Mouse (Mus musculus) kidney, postnatal 10 days (tissue): ENCODE results near the gene Tubb4b.

Experiments
- DNase-seq: peaks from one replicate; pipeline ENCODE4 v3.0.0; 2021; ENCODE audit warnings: mixed read lengths

Gene Tubb4b

GRCm38 (mm10) chr2:25185625-25186574 is 38.6 kb downstream of the Tubb4b start:
- peak; percentile 78 for DNase-seq

GRCm38 (mm10) chr2:25184496-25184895 is 40.0 kb downstream of the Tubb4b start:
- no peak for DNase-seq

- no peak for DNase-seq
These were observed 41.2 kb downstream of the Tubb4b start for GRCm38 (mm10) chr2:25183336-25183735.

- no peak for DNase-seq
These were observed 41.8 kb downstream of the Tubb4b start for GRCm38 (mm10) chr2:25182664-25183063.

GRCm38 (mm10) chr2:25181891-25182397 is 42.6 kb downstream of the Tubb4b start:
- no peak for DNase-seq

- DNase-seq = peak; percentile 72
These were observed 43.3 kb downstream of the Tubb4b start for GRCm38 (mm10) chr2:25180973-25181890.

- peak; percentile 96 for DNase-seq
These were observed 44.0 kb downstream of the Tubb4b start, which contains the start of gene Nrarp for GRCm38 (mm10) chr2:25180478-25180903. TSS of gene Nrarp (plus strand) at chr2:25180758.

- no peak for DNase-seq
These were observed 44.8 kb downstream of the Tubb4b start for GRCm38 (mm10) chr2:25179566-25180217.

GRCm38 (mm10) chr2:25178285-25178972 is 46.1 kb downstream of the Tubb4b start:
- no peak for DNase-seq

GRCm38 (mm10) chr2:25177685-25178084 is 46.8 kb downstream of the Tubb4b start:
- peak; percentile 90 for DNase-seq

GRCm38 (mm10) chr2:25177076-25177475 is 47.4 kb downstream of the Tubb4b start:
- DNase-seq = no peak

GRCm38 (mm10) chr2:25176573-25176972 is 47.9 kb downstream of the Tubb4b start:
- DNase-seq = no peak

GRCm38 (mm10) chr2:25175690-25176078 is 48.8 kb downstream of the Tubb4b start:
- DNase-seq = no peak

- DNase-seq = peak; percentile 67
These were observed 49.4 kb downstream of the Tubb4b start for GRCm38 (mm10) chr2:25174866-25175689.

GRCm38 (mm10) chr2:25173821-25174220 is 50.7 kb downstream of the Tubb4b start:
- no peak for DNase-seq

- no peak for DNase-seq
These were observed 51.9 kb downstream of the Tubb4b start for GRCm38 (mm10) chr2:25172629-25173028.
